In the genomic region with DNA sequence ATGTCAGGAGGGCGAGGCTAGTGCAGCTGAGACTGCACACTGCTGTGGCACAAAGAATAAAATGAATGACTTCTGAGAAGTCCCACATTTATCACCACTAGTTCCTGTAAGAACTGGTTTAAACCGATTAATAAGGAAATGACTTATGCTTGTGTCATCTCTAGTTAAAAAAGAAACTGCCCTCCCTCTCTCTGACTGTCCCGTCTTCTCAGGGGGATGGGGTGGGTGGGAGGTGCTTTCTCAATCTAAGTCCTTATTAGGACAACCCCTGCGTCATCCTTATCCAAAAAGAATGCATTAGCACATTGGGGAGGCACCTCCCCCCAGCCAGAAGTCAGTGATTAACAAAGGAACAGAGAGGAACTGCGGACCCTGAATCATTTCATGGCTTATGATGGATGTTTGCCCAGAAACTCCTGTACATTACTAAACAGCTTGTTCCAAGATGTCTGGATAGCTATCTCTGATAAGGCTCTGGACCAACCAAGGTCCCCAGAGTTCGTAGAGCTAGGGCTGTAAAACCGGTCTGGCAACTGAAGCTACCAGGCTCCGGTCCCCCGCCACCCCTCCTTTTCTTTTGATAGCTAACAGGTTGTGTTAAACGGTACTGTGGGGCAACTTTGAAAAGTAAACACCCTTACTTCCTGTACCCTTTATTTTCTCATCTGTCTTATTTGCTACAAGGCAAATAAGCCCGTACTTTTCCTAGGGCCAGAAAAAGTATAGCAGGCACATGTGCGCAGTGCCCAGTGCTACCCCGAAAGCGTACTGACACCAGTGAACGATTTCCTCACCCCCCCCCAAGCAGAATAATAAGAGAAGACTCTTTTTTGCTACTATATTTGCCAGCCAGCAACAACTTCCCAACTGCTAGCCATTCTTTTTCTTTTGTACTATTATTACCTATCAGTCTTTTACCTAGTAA, we compare ENCODE assay signal across 8 mouse cellular contexts. TPM values are rescaled to one million over a fixed set of nuclear protein-coding genes. Genes with fewer than 3 reads are reported as not detected.
DNase-seq lines count a peak whose midpoint lies in the region; ATAC-seq lines count a peak whose summit lies in the region.

No protein-coding gene starts in this region.

- peak overlapping the region; percentile 7; the same call in 1 of the 2 replicates for H3K4me2 ChIP-seq in forebrain, embryonic 16.5 days (ENCODE audit: low read length)
- H3K4me2 ChIP-seq in liver, embryonic 16.5 days (ENCODE audit: low read depth, low read length), result peak overlapping the region; percentile 55
- H3K4me2 ChIP-seq in neural tube, embryonic 14.5 days (ENCODE audit: low read depth, low read length), result peak overlapping the region; percentile 26; the same call in 1 of the 2 replicates

- ATAC-seq in forebrain, embryonic 16.5 days, result no peak
- ATAC-seq in inflammation-experienced regulatory T-cells, adult 6 months, result peak; percentile 71
- peak; percentile 84 for ATAC-seq in liver, embryonic 16.5 days (ENCODE audit: low read depth)
- ATAC-seq in neural tube, embryonic 14.5 days (ENCODE audit: low read depth), result no peak

- H3K27me3 ChIP-seq in forebrain, embryonic 16.5 days (replicated peaks; ENCODE audit: control insufficient read depth, insufficient read depth, low read length), result no peaks in the 10 kb centered on the region
- H3K27me3 ChIP-seq in liver, embryonic 16.5 days (ENCODE audit: control insufficient read depth, insufficient read depth, low read depth, low read length), result no peaks in the 10 kb centered on the region
- no peaks in the 10 kb centered on the region for H3K27me3 ChIP-seq in neural tube, embryonic 14.5 days (ENCODE audit: control insufficient read depth, insufficient read depth, low read length)

- no peak overlapping the region for H3K9ac ChIP-seq in forebrain, embryonic 16.5 days (replicated peaks; ENCODE audit: low read depth, low read length)
- H3K9ac ChIP-seq in liver, embryonic 16.5 days (ENCODE audit: low read depth, low read length), result peak overlapping the region; percentile 64
- no peak overlapping the region for H3K9ac ChIP-seq in neural tube, embryonic 14.5 days (replicated peaks; ENCODE audit: low read depth, low read length)

- no peaks in the 10 kb centered on the region for H3K36me3 ChIP-seq in forebrain, embryonic 16.5 days (ENCODE audit: control insufficient read depth, insufficient read depth)
- no peaks in the 10 kb centered on the region; the same call in 1 of the 2 replicates for H3K36me3 ChIP-seq in liver, embryonic 16.5 days (ENCODE audit: control insufficient read depth, insufficient read depth)
- 0 out of 2 replicates have a peak, but pooled peaks cover 3% of the 10 kb centered on the region for H3K36me3 ChIP-seq in neural tube, embryonic 14.5 days (ENCODE audit: control insufficient read depth, insufficient read depth, low read length)

- H3K27ac ChIP-seq in forebrain, embryonic 16.5 days (ENCODE audit: low read length), result no peak overlapping the region
- peak overlapping the region; percentile 67 for H3K27ac ChIP-seq in liver, embryonic 16.5 days (ENCODE audit: low read length)
- H3K27ac ChIP-seq in neural tube, embryonic 14.5 days (ENCODE audit: low read depth, low read length), result no peak overlapping the region

- DNase-seq in ES-CJ7 (ENCODE audit: low read depth, low spot score), result peak; percentile 79
- DNase-seq in adrenal gland, postnatal 25 days, result peak; percentile 24
- no peak for DNase-seq in left cerebral cortex, adult 9 months (ENCODE audit: low spot score in 2 of 2)
- DNase-seq in right cerebral cortex, adult 2 months (ENCODE audit: low spot score in 2 of 2), result no peak

- H3K4me1 ChIP-seq in forebrain, embryonic 16.5 days (replicated peaks; ENCODE audit: control insufficient read depth, insufficient read depth, low read length), result peaks cover 3% of the 10 kb centered on the region; the same call in 1 of the 2 replicates
- peaks cover 35% of the 10 kb centered on the region for H3K4me1 ChIP-seq in liver, embryonic 16.5 days (ENCODE audit: control insufficient read depth, low read depth, low read length)
- H3K4me1 ChIP-seq in neural tube, embryonic 14.5 days (ENCODE audit: control insufficient read depth, insufficient read depth, low read length), result no peaks in the 10 kb centered on the region

- H3K9me3 ChIP-seq in forebrain, embryonic 16.5 days (ENCODE audit: control insufficient read depth, low read length), result no peaks in the 10 kb centered on the region
- no peaks in the 10 kb centered on the region for H3K9me3 ChIP-seq in liver, embryonic 16.5 days (replicated peaks; ENCODE audit: control insufficient read depth, low read length)
- no peaks in the 10 kb centered on the region for H3K9me3 ChIP-seq in neural tube, embryonic 14.5 days (ENCODE audit: control insufficient read depth, low read length)

- 21% methylated on average over 15 of the region's 15 CpGs for WGBS in forebrain, embryonic 16.5 days
- whole genome bisulfite sequencing in liver, embryonic 16.5 days (ENCODE audit: insufficient replicate concordance), result 2% methylated on average over 15 of the region's 15 CpGs
- WGBS in neural tube, embryonic 14.5 days, result 10% methylated on average over 15 of the region's 15 CpGs

- H3K4me3 ChIP-seq in forebrain, embryonic 16.5 days (replicated peaks; ENCODE audit: low read length), result no peak overlapping the region
- peak overlapping the region; percentile 59 for H3K4me3 ChIP-seq in liver, embryonic 16.5 days (ENCODE audit: low read depth, low read length)
- no peak overlapping the region; the same call in 1 of the 2 replicates for H3K4me3 ChIP-seq in neural tube, embryonic 14.5 days (ENCODE audit: low read depth, low read length)

RNA-seq across cellular contexts. Expression of gene Tubd1, which starts 42.3 kb away (rescaled TPM):
- total RNA-seq in adrenal gland, postnatal 25 days (2021), result 8.5 and 10.5 TPM in 2 replicates
- 10.9 and 11.3 TPM in 2 replicates for polyA plus RNA-seq in forebrain, embryonic 16.5 days (2015; fragmentation: Nextera tagmentation; extraction: Ambion mirVana)
- 1 to 10 TPM; 4.8 to 8.2 (median 5.6) TPM for polyA plus RNA-seq in inflammation-experienced regulatory T-cells, adult 6 months (2017; shearing (Covaris generic))
- polyA plus RNA-seq in liver, embryonic 16.5 days (2015; fragmentation: Nextera tagmentation; extraction: Ambion mirVana), result 8.8 TPM in 2 replicates
- 6.9 and 7.3 TPM in 2 replicates for polyA plus RNA-seq in neural tube, embryonic 14.5 days (2014; fragmentation: Nextera tagmentation; extraction: Ambion mirVana)

RNA-seq across cellular contexts. Expression of gene Rps6kb1, which starts 42.5 kb away (rescaled TPM):
- total RNA-seq in adrenal gland, postnatal 25 days (2021), result 41.3 and 44.1 TPM in 2 replicates
- 57.1 and 66.4 TPM in 2 replicates for polyA plus RNA-seq in forebrain, embryonic 16.5 days (2015; fragmentation: Nextera tagmentation; extraction: Ambion mirVana)
- 10 to 100 TPM; 56.3 to 59.1 (median 57.3) TPM for polyA plus RNA-seq in inflammation-experienced regulatory T-cells, adult 6 months (2017; shearing (Covaris generic))
- 21.1 and 22.0 TPM in 2 replicates for polyA plus RNA-seq in liver, embryonic 16.5 days (2015; fragmentation: Nextera tagmentation; extraction: Ambion mirVana)
- polyA plus RNA-seq in neural tube, embryonic 14.5 days (2014; fragmentation: Nextera tagmentation; extraction: Ambion mirVana), result 46.4 and 47.2 TPM in 2 replicates

Comparison
In these comparisons a context has a peak if more than half of its experiments do, and no peak if none do; other contexts are left out.
1. DNase-seq: peak in ES-CJ7 (single experiment) and adrenal gland, postnatal 25 days (single experiment); none in left cerebral cortex, adult 9 months (0 of 2) and right cerebral cortex, adult 2 months (0 of 2).
2. ATAC-seq: peak in inflammation-experienced regulatory T-cells, adult 6 months (single experiment) and liver, embryonic 16.5 days (single experiment); none in forebrain, embryonic 16.5 days (single experiment) and neural tube, embryonic 14.5 days (single experiment).
3. Peak in every context shown above with its lines, with median percentiles within 50 percentile points of each other: H3K4me2 ChIP-seq.